Mouse (Mus musculus) neural tube, embryonic 11.5 days (tissue): ENCODE data around the gene Ier3. TPM values are rescaled to one million over a fixed set of nuclear protein-coding genes. Genes with fewer than 3 reads are reported as not detected.

Source experiments
- ATAC-seq: fragments of 200-750 bp; cut with Nextera tagmentation; 2 replicates; pipeline ENCODE4 v1.8.0; 2017; ENCODE audit warnings: moderate number of reproducible peaks, mild to moderate bottlenecking, moderate TSS enrichment, moderate library complexity; ENCODE audit not compliant: insufficient read depth, low FRiP score, low TSS enrichment
- DNase-seq: peaks from one replicate; pipeline ENCODE4 v3.0.0-alpha.2; 2015; ENCODE audit warnings: low spot score
- H3K27ac ChIP-seq: fragments of 300-500 bp; sonication (generic); 2 replicates; pipeline ENCODE4 v1.5.1; 2014; ENCODE audit warnings: low read depth, mild to moderate bottlenecking, low read length
- H3K27me3 ChIP-seq: fragments of 300-500 bp; sonication (generic); 2 replicates; pipeline ENCODE4 v1.6.1; 2014; ENCODE audit warnings: mild to moderate bottlenecking, low read length, mixed read lengths; ENCODE audit not compliant: control insufficient read depth, insufficient read depth
- H3K36me3 ChIP-seq: fragments of 300-500 bp; sonication (generic); 2 replicates; pipeline ENCODE4 v1.6.1; 2014; ENCODE audit warnings: mild to moderate bottlenecking, low read length, moderate library complexity, mixed read lengths; ENCODE audit not compliant: control insufficient read depth, insufficient read depth
- H3K4me1 ChIP-seq: fragments of 300-500 bp; sonication (generic); 2 replicates; pipeline ENCODE4 v1.6.1; 2014; ENCODE audit warnings: low read length, mixed read lengths; ENCODE audit not compliant: control insufficient read depth, insufficient read depth
- H3K4me2 ChIP-seq: fragments of 300-500 bp; sonication (generic); 2 replicates; pipeline ENCODE4 v1.6.1; 2014; ENCODE audit warnings: low read depth, mild to moderate bottlenecking, moderate library complexity
- H3K4me3 ChIP-seq: fragments of 300-500 bp; sonication (generic); 2 replicates; pipeline ENCODE4 v1.5.1; 2014; ENCODE audit warnings: low read depth, low read length
- H3K9ac ChIP-seq: fragments of 300-500 bp; sonication (generic); 2 replicates; pipeline ENCODE4 v1.6.1; 2014; ENCODE audit warnings: mild to moderate bottlenecking, low read length
- H3K9me3 ChIP-seq: fragments of 300-500 bp; sonication (generic); 2 replicates; pipeline ENCODE4 v1.6.1; 2016; ENCODE audit warnings: low read length; ENCODE audit not compliant: control insufficient read depth
- WGBS: fragments of 180-500 bp; shearing (Covaris S2); extraction: QIAGEN DNeasy Blood & Tissue Kit; methylation state at CpG from one replicate; pipeline ENCODE4 v1.1.7; 2014; 5-methylcytosine and 5-hydroxymethylcytosine counted together
- polyA plus RNA-seq: library from polyadenylated mRNA; unstranded; fragments of >200 nt; fragmentation: Nextera tagmentation; extraction: Ambion mirVana; gene quantifications from 2 replicates; pipeline ENCODE4 v1.2.1, GENCODE M21; 2014

The Ier3 gene
- polyA plus RNA-seq, 1 experiment from 2014 or later, result 2.8 TPM

GRCm38 (mm10) chr17:35842006-35842405, 20.5 kb downstream of the Ier3 start:
- no peaks in the 10 kb centered on the region for H3K27me3 ChIP-seq
- H3K4me1 ChIP-seq, result peaks cover 4% of the 10 kb centered on the region; the same call in 1 of the 2 replicates
- H3K4me2 ChIP-seq, result peak overlapping the region; percentile 70
- peak overlapping the region; percentile 71 for H3K9ac ChIP-seq
- 20% methylated on average over 11 of the region's 11 CpGs for WGBS
- DNase-seq, result no peak
- H3K4me3 ChIP-seq, result peak overlapping the region; percentile 63
- peak overlapping the region; percentile 68; the same call in 1 of the 2 replicates for H3K27ac ChIP-seq
- no peaks in the 10 kb centered on the region for H3K9me3 ChIP-seq
- ATAC-seq, result no peak
- peaks cover 6% of the 10 kb centered on the region; the same call in 1 of the 2 replicates for H3K36me3 ChIP-seq

DNA sequence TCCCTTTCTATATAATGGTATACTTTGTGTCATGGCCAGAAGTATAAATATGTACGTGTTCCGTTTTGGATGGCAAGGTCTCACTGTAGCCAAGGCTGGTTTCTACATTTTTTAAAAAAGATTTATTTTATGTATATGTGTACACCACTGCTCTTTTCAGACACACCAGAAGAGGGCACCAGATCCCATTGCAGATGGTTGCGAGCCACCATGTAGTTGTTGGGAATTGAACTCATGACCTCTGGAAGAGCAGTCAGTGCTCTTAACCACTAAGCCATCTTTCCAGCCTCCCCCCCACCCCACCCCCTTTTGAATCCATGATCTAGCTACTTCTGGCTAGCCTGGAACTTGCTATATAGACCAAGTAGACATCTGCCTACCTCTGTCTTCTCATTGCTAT, 22.0 kb downstream of the Ier3 start:
- Histone ChIP-seq H3K9me3 (no peaks in the 10 kb centered on the region), H3K9ac (no peak overlapping the region), H3K27ac (no peak overlapping the region), H3K36me3 (peaks cover 14% of the 10 kb centered on the region), H3K4me3 (no peak overlapping the region), H3K4me2 (no peak overlapping the region), H3K4me1 (peaks cover 4% of the 10 kb centered on the region; the same call in 1 of the 2 replicates), H3K27me3 (no peaks in the 10 kb centered on the region)
- WGBS, result 93% methylated on average over 3 of the region's 3 CpGs
- DNase-seq (no peak), ATAC-seq (no peak)

GRCm38 (mm10) chr17:35848112-35848511, 26.6 kb downstream of the Ier3 start:
- Histone ChIP-seq H3K4me2 (no peak overlapping the region), H3K9ac (no peak overlapping the region), H3K27me3 (no peaks in the 10 kb centered on the region), H3K4me3 (no peak overlapping the region), H3K27ac (no peak overlapping the region), H3K36me3 (peaks cover 29% of the 10 kb centered on the region), H3K4me1 (no peaks in the 10 kb centered on the region), H3K9me3 (no peaks in the 10 kb centered on the region)
- ATAC-seq (no peak), DNase-seq (peak; percentile 13)
- 75% methylated on average over 1 of the region's 1 CpGs for WGBS

DNA sequence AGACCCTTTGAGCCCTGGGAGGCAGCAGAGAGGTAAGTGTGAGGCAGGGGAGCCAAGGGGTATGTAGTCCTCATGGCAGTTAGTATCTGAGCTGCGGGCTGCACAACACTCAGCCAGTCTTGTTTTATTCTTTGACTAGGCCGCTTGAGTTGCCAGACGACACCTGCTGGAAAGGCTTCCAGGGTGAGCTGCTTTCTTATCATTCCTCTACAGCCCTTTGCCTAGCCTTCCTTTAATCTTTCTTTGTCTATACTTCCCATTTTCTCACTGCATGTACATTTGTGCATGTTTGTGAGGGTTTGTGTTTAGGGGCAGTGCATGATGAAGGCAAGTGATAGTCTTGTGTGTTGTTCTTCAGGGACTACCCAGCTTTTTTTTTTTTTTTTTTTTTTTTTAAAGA, 29.5 kb downstream of the Ier3 start:
- Histone ChIP-seq H3K9ac (no peak overlapping the region), H3K4me2 (no peak overlapping the region), H3K27ac (no peak overlapping the region), H3K9me3 (no peaks in the 10 kb centered on the region), H3K4me1 (no peaks in the 10 kb centered on the region), H3K4me3 (no peak overlapping the region), H3K27me3 (no peaks in the 10 kb centered on the region), H3K36me3 (peaks cover 29% of the 10 kb centered on the region)
- ATAC-seq, result no peak
- DNase-seq, result no peak
- 87% methylated on average over 3 of the region's 3 CpGs for WGBS

- H3K4me1 ChIP-seq, result no peaks in the 10 kb centered on the region
- H3K4me2 ChIP-seq, result no peak overlapping the region
- no peak overlapping the region for H3K27ac ChIP-seq
- 0 out of 2 replicates have a peak, but pooled peaks cover 3% of the 10 kb centered on the region for H3K36me3 ChIP-seq
- WGBS, result 87% methylated on average over 1 of the region's 1 CpGs
- DNase-seq (no peak), ATAC-seq (no peak)
- no peak overlapping the region for H3K4me3 ChIP-seq
- H3K9me3 ChIP-seq, result no peaks in the 10 kb centered on the region
- no peaks in the 10 kb centered on the region for H3K27me3 ChIP-seq
- no peak overlapping the region for H3K9ac ChIP-seq
Observed at GRCm38 (mm10) chr17:35859371-35859770, 37.9 kb downstream of the Ier3 start.

DNA sequence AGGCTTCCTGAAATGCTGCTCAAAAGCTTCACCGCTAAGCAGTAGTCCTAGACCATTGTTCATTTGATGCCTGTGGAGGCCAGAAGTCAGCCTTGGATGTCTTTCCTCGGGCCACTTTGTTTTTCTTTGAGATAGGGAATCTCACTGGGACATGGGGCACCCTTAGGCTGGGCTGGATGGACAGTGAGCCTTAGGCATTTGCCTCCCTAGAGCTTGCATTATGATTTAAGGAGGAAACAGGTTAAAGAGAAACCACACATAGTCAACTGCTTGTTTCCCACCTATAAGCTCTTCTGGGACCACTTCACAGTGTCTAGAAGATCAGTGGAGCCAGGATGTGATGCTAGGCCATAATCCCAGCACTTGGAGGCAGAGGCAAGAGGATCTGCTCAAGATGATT, 38.4 kb downstream of the Ier3 start:
- Histone ChIP-seq H3K4me3 (no peak overlapping the region), H3K4me2 (no peak overlapping the region), H3K9ac (no peak overlapping the region), H3K4me1 (no peaks in the 10 kb centered on the region), H3K9me3 (no peaks in the 10 kb centered on the region), H3K36me3 (0 out of 2 replicates have a peak, but pooled peaks cover 3% of the 10 kb centered on the region), H3K27ac (no peak overlapping the region), H3K27me3 (no peaks in the 10 kb centered on the region)
- ATAC-seq (no peak), DNase-seq (peak; percentile 6)
- 69% methylated on average over 2 of the region's 2 CpGs for WGBS

DNA sequence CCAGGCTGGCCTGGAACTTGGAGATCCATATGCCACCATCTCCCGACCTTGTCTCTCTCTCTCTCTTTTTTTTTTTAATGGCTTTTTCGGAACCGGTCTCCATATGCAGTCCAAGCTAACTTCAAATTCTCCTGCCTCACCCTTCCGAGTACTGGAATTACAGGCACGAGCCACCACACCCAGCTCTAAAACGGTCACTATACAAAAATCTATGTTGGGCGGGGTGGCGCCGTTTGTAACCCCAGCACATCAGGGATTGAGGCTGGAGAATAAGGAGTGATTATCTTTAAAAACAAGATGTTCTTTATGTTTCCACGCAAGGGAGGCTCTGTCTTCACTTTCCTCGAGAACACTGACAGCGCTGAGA, 39.3 kb downstream of the Ier3 start:
- Histone ChIP-seq H3K9ac (no peak overlapping the region; the same call in 1 of the 2 replicates), H3K4me2 (peak overlapping the region; percentile 57), H3K4me1 (no peaks in the 10 kb centered on the region; the same call in 1 of the 2 replicates), H3K27ac (peak overlapping the region; percentile 73; the same call in 1 of the 2 replicates), H3K27me3 (no peaks in the 10 kb centered on the region), H3K9me3 (no peaks in the 10 kb centered on the region), H3K36me3 (0 out of 2 replicates have a peak, but pooled peaks cover 3% of the 10 kb centered on the region), H3K4me3 (peak overlapping the region; percentile 57)
- 6% methylated on average over 12 of the region's 12 CpGs for WGBS
- ATAC-seq (no peak), DNase-seq (no peak)

GRCm38 (mm10) chr17:35861198-35861857, 39.8 kb downstream of the Ier3 start, which contains the start of gene Nrm:
TSS of gene Nrm (plus strand) at chr17:35861318.
- H3K36me3 ChIP-seq, result 0 out of 2 replicates have a peak, but pooled peaks cover 3% of the 10 kb centered on the region
- peak within 1 kb of the TSS; percentile 73; the same call in 1 of the 2 replicates for H3K27ac ChIP-seq
- ATAC-seq (peak; percentile 86), DNase-seq (peak; percentile 93)
- H3K9ac ChIP-seq, result peak within 1 kb of the TSS; percentile 74
- H3K4me1 ChIP-seq, result no peaks in the 10 kb centered on the region; the same call in 1 of the 2 replicates
- H3K4me2 ChIP-seq, result peak within 1 kb of the TSS; percentile 57
- no peaks in the 10 kb centered on the region for H3K9me3 ChIP-seq
- 0% methylated on average over 47 of the region's 47 CpGs for WGBS
- H3K27me3 ChIP-seq, result no peaks in the 10 kb centered on the region
- peak within 1 kb of the TSS; percentile 57 for H3K4me3 ChIP-seq

DNA sequence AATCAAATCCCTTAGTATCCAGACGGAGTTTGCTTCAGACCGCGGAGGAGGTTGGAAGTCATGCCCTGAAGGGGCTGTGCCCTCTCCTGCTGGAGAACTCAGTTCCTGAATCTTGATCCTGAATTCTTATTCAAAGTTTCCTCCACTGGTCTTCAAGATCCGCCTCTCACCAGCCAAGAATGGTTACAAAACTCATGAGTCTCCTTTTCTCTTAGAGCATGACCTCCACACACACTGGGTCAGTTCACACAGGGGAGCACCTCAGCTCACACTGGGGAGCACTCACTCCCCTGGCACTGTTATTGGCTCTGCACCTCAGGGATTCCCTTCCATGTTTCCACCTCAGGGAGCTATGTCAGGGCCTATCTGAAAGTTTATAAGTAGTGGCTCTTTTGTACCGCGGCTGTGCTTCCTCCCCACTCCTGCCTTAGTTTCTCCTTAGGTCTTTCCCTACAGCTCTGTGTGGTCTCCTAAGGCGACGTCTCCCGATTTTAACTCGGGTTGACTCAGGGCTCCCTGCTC, 43.4 kb downstream of the Ier3 start:
- H3K27me3 ChIP-seq, result no peaks in the 10 kb centered on the region
- DNase-seq (peak; percentile 4), ATAC-seq (no peak)
- peak overlapping the region; percentile 86 for H3K4me2 ChIP-seq
- H3K4me3 ChIP-seq, result peak overlapping the region; percentile 77
- 22% methylated on average over 10 of the region's 10 CpGs for WGBS
- peaks cover 25% of the 10 kb centered on the region for H3K4me1 ChIP-seq
- peak overlapping the region; percentile 98 for H3K27ac ChIP-seq
- H3K36me3 ChIP-seq, result no peaks in the 10 kb centered on the region
- no peaks in the 10 kb centered on the region for H3K9me3 ChIP-seq
- peak overlapping the region; percentile 94 for H3K9ac ChIP-seq
